Mouse (Mus musculus) embryo, embryonic 10.5 days (tissue): ENCODE data around the gene Ebf1.
A peak's percentile ranks its signal among the peaks of the same experiment; 100 is the strongest.

Source experiments
- DNase-seq: peaks from one replicate; pipeline ENCODE4 v3.0.0-alpha.2; 2015; ENCODE audit warnings: low spot score

Gene Ebf1

DNA sequence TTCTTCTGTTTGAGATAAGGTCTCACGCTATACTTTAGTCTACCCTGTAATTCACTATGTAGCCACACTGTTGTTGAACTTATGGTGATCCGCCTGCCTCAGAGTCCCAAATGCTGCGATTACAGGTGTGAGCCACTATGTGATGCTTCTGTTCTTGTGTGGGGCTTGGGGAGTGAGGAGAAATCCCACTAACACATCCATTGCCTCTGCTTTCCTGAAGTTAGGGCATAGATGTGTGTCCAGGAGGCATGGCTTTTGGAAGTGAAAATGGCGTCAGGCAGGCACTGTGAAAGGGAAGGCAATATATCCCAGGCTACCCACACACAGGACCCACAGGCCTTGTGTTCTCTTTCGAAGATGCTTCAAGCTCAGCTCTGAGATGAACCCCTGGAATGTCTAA, 86.8 kb downstream of the Ebf1 start:
- no peak for DNase-seq

DNA sequence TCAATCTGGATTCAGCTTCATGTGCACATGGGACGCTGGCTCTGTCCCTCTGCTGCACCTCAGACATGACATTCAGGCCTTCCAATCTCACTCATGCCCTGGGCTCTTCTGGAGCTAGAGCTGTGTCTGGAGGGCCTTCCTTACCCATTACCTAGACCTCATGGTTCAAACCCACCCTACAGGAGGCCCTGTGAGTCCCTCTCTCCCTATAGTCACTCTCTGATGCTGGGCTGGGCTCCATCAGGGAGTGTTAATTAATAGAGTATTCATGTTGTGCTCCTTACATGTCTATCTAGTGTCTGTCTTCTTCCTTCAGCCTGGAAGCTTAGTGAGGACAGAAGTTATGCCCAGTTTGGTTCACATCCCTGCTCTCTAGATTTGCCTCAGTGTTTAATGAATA, 88.7 kb downstream of the Ebf1 start:
- no peak for DNase-seq

DNA sequence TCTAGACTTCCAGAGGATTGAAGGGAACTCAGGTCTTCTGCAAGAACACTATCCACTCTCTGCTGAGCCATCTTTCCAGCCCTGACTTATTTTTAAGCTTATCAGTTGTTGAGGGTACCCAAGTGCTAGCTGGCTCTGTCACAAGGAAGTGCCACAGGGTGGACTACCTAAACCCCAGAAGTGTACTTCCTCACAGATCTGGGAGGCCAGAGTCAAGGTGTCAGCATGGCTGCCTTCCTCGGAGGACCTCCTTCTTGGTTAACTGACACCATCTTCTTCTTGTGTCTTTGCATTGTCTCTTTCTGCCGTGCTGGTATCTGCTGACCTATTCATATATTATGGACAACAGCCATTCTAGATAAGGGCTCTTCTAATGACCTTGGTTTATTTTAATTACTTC, 89.3 kb downstream of the Ebf1 start:
- DNase-seq: no peak

DNA sequence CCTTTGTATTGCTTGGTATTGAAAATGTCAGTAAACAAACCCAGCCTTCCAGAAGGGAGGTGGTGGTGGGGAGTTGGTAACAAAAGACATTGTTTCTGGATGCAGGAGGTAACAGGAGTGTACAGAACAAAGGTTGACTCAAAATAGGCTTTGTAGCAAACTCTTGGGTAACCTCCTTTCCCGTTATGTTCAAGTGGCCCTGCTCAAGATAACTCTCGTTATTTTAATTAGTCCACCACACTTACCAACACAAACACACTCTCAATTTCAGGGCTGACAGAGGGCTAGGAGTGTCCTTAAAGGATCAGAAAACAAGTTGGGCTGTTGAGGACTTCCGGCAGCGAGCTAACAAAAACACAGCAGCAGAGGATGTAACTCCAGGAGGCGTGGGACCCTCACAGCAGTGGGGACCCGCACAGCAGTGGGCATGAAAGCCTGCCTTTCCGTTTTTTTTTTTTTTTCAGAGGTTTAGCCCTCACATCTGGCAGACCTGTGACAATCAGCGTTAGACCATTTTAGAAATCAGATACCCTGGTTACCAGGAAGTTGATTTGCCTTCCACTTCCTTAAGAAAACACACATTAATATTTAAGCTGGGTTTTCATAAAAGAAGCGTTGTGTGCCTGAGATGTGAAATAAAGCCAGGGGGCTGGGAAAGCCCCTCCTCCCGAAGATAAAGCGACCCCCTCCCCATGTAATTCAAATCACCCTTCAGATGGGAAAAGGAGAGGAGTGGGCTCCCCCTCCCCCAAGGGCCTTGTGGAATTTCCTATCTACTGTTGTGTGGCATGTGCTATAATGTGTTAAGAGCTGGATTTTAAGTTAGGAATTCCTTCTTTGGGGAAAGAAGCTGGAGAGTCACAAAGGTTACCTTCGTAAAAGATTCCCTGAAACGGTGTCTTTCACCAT, 90.5 kb downstream of the Ebf1 start:
- DNase-seq: peak; percentile 65

DNA sequence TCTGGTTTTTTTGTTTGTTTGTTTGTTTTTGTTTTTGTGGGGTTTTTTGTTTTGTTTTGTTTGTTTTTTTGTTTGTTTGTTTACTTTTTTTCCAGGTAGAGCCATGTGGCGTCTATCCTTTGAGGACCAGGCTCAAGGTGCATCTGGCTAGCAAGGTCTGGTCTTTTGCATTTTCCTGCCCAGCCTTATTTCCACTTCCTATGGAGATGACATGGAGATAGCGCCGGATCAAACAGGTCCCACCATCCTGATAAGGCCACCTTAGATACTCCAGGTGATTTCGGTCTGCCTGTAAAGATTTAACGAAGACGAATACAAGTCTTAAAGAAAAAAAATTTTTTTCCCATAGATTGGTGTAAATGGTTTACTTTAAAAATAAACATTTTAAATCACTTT, 91.2 kb downstream of the Ebf1 start:
- DNase-seq: no peak

DNA sequence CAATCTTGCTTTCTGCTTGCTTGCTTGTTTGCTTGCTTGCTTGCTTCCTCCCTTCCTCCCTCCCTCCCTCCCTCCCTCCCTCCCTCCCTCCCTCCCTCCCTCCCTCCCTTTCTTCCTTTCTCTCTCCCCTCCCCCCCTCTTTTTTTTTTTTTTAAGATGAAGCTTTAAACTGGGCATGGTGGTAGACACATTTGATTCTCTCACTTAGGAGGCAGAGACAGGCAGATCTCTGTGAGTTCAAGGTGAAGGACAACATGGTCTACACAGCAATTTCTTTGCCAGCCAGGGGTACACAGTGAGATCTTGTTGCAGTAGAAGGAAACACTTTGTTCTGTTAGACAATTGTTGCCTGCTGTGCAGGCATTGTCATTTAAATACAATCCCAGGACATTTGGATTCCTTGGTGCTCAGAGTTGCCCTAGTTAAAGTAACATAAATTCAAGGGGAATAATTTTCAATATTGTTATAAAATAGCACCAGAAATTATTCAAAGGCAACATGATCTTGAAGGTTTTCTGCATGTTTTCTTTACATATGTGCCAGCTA, 92.0 kb downstream of the Ebf1 start:
- no peak for DNase-seq

DNA sequence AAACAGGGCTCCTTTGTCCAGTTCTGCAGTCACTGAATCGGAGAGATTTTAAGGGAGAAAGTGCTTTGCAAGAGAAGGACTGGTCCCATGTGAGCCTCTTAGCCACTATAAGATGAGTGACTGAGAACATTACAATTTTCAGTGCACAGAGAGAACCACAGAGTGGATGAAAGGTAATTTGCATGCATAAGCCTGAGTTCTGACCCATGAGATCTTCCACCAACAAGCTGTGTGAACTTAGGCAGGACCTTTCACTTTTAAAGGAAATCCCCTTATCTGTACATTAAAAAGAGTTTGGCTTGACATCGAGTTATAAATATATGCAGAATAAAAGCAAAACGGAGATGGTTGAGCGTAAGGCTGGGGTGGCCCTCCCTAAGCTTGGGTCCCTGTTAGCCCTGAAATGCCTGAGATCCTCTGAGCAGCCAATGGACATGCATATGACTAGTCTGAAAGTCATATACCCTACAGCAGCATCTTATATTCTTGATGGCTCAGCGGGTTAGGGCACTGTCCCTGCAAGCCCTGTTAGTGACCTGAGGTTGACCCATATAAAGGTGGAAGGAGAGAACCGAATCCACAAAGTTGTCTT, 92.8 kb downstream of the Ebf1 start:
- no peak for DNase-seq

DNA sequence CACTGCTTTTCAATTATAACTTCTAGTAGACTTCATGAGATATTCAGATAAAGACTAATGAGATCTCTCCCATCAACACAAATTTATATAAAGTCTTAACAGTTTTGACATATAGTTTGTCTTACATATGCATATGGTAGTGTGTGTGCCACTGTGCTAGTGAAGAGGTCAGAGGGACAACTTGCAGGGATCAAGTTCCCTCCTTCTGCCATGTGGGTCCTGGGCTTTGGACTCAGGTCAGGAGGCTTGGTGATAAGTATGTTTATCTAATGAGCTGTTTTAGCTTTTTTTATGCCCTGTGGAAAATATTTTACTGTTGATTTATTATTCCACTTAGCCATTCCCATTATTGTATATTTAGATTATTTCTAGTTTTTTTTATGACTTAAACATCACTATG, 93.7 kb downstream of the Ebf1 start:
- no peak for DNase-seq

DNA sequence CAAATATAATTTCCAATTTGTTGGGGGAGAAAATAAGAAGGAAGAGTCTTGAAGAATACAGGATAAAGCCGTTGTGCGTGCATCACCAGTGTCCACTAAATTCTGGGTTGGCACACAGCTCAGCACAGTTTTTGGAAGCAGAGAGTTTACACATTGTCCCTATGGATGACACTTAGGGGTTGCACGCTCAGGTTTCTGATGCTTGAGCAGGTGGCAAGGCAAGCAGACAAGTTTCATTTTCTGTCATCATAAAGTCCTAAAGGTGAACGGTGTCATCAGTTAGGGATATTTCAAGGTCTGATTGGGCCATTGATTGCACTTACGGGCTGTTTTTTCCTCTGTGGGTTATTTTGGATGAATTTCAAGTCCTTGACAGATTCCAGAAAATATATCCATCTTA, 97.1 kb downstream of the Ebf1 start:
- DNase-seq: no peak

DNA sequence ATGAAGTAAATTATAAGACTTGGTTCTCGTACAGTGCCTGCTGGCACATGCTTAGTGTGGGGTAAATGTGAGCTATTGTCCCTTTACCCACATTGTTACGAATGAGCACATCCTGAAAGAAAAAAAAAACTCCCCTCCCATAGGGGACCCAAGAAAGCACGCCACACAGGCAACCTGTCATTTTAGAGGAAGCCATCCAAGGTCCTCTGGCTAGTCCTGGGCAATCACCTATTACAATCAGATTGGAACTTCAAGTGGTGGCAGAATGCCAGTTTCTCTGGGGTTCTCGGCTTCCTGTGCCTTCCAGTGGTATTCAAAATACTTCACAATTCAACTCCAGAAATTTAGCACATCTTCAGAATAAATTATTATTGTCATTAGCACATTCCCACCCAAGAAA, 98.7 kb downstream of the Ebf1 start:
- DNase-seq: no peak

DNA sequence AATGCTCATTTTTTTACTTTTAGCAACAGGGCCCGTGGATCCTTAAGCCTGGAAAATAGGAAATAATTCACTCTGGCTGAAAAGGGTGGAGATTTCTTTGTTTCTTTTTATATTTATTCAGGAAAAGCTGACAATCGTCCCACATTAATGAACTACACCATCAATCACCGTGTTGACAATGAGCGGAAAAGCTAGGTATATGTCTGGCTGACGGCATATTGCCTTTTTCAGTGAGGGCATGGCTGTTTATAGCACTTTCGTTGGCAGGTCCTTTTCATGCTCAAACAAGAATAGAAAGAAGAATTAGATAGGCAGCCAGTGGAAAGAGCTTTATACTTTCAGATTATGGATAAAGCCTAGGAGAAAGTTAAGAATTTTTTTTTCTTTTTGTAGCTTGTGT, 99.8 kb downstream of the Ebf1 start:
- no peak for DNase-seq

DNA sequence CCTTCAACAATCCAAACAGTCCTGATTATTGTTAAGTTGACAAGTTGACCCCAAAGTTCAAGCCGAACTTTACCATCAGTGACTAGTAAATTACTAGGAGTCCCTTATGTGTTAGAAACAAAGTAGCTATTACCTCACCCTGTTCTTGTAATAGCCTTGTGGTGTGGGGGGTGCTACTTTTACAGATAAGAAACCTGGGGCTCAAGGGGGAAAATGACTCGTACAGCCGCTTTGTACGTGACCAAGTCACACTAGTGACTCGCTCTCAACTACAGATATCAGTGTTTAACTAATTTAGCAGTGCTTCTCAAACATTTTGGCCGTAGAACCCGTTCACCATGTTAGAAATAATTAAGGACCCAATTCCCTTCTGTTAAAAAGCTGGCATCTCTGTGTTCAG, 100.5 kb downstream of the Ebf1 start:
- no peak for DNase-seq

DNA sequence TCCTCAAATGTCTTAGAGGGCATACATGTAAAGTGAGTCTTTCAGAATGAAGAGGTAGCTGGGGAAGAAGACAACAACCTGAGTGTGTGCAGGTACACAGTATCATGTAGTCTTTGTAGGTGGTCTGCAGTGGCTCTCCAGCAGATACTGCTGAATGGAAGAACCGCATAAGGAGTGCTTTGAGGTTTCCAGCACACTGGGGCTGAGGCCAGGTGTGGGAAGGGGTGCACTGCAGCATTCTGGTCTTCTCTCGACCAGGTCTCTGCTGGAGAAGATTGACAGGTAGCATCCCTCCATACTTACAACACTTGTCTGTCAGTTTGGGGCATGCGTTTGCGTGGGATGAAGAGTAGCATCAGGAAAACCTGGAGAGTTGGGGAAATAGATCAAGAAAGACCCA, 104.9 kb downstream of the Ebf1 start:
- DNase-seq: no peak

DNA sequence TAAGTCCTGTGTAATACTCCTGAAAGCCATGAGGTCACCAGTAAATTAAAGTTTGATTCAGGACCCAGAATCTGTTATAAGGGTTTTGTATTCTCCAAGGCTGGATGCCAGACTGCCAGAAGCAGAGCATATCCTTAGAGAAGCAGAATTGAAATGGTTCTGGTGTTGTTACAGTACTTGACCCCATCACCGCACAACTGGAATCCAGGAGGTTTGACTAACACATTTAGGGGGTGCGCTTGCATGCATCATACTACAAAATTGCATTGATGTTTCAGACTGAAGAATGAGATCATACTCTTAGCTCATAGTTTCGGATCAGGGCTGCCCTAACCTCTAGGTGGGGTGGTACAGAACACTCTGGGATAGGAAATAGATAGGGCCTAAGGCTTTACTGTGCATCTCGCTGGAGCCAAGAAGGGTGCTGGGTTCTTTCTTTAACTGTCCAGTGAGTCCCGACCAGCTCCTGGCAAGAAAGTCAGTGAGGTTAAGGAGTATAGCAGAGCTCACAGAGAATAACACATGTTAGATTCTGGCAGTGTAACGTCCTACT, 106.9 kb downstream of the Ebf1 start:
- no peak for DNase-seq

DNA sequence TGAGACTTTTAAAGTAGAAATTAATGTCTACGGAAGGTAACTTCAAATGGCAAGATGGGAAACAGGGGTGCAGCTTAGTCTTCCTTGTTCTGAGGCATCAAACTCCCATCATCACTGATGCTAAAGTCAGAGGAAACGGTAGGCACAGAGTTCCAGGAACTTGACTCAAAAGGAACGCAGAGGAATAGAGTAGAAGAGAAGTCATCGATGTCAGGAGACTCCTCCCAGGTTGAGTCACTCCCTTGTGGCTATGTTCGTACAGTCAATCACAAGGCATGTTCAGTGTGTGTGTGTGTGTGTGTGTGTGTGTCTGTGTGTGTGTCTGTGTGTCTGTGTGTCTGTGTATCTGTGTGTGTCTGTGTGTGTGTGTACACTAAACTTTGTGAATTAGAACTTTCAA, 108.6 kb downstream of the Ebf1 start:
- no peak for DNase-seq

DNA sequence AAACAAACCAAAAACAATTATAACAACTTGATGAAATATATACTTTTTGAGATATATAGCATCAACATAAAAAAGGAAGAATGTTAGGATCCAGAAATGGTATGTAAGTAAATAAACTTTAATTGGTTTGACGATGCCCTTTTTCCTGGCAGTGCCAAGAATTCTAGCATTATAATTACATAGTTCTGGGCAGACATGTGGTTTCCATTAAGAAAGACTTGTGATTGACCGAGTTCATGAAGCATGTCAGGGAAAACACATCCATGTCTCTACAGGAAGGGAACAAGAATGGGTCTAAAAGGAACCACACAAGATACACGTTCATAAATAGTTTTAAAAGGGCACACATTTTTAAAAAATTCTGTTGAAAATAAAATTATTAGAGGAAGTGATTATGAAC, 110.3 kb downstream of the Ebf1 start:
- peak; percentile 62 for DNase-seq

DNA sequence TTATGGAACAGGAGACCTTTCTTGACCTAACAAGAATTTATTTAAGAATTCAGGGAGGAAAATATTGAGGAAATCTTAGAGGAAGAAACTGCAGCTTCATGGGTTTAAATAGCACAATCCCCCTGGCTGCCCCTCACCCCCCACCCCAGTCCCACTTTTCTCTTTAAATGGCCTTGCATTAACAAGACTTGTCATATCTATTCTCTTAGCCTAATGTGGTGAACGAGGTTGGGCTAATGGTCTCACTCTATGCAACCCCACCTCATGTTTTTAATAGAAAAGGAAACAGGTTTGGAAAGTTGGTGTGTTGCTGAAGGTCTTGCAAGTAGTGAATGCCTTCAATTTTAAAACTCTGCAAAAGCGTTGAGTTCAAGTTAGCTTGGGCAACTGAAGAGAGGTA, 110.7 kb downstream of the Ebf1 start:
- no peak for DNase-seq

DNA sequence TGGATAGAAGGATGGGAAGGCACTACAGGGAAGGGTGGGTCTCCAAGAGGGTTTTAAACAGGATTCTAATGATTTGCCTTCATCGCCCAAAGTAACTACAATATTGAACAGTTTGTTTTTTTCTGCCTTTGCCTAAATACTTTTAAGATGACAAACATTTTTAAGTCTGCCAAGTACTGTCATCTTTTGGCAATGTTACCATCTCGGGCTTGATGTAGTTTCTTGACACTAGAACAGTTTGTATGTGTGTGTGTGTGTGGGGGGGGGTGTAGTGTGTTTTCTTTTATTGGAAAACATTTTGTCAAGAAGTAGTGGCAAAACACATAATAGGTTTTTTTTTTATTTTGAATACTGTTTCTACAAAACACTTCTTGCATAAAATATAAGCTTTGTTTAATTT, 111.2 kb downstream of the Ebf1 start:
- no peak for DNase-seq

DNA sequence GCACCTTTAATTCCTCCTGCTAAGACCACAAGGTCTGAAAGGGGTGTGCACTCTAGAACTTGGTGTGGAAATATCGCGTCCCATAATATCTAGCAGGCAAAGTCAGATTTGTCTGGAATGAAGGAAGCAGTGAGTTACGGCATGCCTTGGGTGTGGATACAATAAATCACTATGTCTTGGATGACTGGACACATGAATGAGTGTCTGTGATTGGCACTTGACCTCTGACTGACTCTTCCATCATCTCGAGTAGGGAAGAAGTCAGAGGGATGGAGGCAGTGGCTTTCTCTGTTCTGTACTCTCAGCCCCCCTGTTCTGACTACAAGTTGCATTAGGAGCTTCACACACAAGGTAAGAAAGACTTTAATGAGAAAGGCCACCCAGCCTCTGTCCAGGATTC, 112.8 kb downstream of the Ebf1 start:
- DNase-seq: no peak

DNA sequence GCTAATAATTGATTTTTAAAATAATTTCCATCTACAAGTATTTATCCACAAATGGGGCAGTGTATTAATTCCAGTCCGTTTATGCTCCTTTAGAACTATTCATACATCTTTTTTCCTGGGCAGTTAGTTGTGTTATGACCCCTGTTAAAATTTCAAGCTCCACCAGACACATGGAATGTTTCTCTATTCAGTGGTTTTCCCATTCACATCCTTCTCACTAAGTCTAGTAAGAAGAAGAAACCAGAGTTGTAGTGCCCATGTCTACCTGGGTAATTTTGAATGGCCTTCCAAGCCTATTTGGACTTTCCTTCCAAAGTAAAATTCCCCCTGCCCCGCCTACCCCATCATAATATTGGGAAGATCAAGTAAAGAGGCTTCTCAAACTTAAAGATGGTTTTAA, 114.6 kb downstream of the Ebf1 start:
- no peak for DNase-seq

DNA sequence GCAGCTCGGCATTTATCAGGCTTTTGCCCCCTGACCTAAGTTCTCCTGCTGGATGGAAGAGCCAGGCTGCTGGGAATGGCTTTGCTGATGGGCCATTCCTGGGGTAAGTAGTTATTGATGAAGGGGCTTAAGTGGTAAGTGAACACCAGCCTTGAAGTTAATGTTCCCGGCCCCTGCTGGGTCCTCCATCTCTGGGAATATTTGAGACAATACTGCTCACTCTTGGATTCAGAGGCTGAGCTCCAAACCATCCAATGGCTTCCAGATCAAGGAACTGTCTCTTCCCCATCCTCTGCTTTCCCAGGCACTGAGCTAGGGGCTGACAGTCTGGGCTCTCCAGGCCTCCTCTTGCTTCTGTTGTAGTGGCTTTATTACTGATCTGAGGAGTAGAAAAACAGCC, 116.2 kb downstream of the Ebf1 start:
- no peak for DNase-seq

DNA sequence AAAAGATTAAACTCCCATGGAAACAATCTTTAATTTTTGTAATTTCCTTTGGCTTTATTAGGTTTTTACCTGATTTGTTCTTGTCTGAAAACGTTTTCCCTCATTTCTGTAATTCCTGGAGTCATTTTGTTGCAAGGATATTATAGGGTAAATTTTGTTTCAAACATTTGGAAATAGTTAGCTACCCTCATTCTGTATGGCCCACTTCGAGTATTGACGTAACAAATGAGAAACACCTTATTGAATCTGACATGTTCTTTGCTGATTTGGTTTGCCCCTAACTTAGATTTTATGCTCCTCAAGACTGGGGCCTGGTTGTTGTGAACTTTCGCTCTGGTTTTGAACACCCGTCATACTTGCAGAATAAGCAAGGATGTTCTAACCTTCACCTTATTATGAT, 120.9 kb downstream of the Ebf1 start:
- DNase-seq: no peak

DNA sequence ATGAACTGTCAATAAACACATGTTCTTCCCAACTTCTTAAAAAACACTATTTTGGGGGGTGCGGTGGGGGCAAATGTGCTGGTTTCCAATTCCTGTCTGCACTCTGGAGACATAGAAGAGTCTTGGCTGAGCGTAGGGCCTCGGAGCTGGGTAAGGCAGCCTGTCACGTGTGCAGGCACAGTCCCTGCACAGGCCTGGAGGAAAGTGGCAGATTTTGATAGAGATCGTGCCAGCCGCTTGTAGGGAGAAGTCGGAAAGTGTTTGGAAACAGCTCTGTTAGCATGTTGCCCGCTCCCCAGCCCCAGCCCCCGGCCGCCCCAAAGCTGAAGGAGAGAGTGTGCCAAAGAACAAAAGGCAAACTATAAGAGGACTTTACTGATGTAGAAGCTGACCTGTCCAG, 121.7 kb downstream of the Ebf1 start:
- DNase-seq: no peak
